Mouse (Mus musculus) right cerebral cortex, postnatal 14 days (tissue): Measurements from ENCODE around the gene Slc30a3.
"Not testable (repeated sequence)": the region's sequence is repeated elsewhere in the genome, so short reads cannot be mapped to it uniquely, and the experiment has no call there.

Experiments used
- DNase-seq: peaks from one replicate; pipeline ENCODE4 v3.0.0; 2022

Slc30a3 gene

GRCm38 (mm10) chr5:31093151-31094041 lies 14.6 kb downstream of the Slc30a3 start:
- DNase-seq = peak; percentile 55

DNA sequence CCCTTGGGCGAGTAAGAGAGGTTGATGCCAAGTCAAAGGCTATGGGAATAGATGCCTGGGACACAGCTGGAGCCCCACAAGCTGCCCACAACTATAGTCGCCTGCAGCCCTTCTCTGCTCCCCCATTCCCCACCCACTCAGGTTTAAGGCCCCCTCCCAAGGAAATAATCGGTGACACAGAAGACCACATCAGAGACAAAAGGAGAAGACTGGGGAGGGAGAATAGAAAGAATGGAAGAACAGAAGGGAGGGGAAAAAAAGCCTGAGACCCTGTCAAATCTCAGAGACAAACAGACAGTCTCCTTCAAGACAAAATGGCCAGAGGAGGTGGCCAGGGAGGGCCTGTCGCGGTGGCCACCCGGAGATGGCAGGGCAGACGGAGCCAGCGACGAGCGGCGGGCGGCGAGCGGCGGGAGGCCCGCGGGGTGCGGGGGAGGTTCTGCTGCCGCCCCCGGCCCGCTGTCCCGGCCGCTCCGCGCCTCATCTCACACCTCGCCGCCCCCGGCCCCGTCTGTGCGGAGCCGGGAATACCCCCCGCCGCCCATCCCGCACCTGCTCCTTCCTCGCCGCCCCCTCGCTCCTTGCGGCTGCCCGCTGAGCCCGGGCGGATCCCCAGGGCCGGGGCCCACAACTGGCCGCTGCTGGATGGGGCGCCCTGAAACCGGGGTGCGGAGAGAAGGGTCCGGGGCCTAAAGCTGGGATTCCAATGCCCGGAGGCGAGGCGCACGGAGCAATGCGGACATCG lies 15.6 kb downstream of the Slc30a3 start:
- peak; percentile 68 for DNase-seq

- no peak for DNase-seq
Measured at GRCm38 (mm10) chr5:31087131-31087530, 20.9 kb downstream of the Slc30a3 start.

GRCm38 (mm10) chr5:31086606-31087005 lies 21.4 kb downstream of the Slc30a3 start:
- no peak for DNase-seq

DNA sequence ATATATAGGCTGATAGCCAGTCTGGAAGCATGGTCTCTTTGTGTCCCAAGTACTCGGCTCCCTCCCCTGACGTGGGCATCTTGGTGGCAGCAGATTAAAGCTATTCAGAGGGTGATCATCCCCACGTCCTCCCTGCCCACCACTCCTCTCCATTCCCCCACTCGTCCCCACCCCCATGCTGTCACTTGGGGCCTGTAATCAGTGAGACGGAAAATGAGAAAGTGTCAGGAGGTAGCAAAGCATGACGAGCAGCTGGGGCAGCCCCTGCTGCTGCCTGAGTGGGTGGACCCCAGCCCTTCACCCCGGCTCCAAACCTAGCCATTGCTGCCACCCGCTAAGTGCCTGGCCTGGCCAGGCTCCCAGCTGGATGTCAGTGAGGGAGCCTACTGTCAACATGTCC lies 24.1 kb downstream of the Slc30a3 start:
- no peak for DNase-seq

DNA sequence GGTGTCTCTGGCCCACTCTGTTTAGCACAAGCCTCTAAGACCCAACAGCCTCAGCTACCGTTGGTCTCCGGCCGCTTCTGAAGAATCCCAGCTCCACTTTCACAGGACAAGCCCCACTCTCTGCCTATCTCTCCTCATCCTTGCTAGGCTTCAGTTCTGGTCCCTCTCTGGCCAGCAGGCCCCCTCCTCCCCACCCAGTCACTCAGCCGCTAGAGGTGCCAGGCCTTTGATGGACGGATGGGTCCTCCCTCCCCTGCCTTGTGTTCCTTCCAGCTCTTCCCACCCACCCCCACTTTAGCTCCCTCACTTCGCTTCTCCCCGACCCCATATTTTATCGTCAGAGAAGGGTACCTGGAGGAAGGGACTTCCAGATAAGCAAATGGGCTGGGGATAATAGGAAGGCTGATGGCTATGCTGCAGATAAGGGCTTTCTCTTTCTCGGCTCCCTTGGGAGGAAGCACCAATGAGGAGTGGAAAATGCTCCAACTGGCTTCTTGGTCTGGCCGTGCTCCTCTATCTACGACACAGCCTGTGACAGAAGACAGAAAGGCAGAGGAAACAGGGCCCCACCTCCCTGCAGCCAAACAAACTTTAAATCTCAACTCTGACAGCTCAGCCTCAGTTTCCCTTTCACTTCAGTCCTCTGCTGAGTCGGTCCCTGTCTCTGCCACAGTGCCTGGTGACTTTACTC lies 25.0 kb downstream of the Slc30a3 start:
- DNase-seq = no peak

DNA sequence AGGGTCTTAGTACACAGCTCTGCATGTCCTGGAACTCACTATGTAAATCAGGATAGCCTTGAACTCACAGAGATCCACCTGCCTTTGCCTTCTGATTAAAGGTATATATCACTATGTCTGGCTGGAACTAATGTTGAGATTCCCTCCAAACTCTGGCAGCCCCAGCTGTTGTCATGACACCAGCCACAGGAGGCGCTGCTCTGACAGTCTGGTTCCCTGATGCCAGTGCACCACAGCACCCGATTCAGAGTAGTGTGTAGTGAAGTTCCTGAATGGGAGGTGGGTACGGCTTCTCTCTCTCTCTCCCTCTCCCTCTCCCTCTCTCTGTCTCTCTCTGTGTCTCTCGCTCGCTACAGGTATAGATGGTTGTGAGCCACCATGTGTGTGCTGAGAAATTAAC lies 25.7 kb downstream of the Slc30a3 start:
- DNase-seq = peak; percentile 77

DNA sequence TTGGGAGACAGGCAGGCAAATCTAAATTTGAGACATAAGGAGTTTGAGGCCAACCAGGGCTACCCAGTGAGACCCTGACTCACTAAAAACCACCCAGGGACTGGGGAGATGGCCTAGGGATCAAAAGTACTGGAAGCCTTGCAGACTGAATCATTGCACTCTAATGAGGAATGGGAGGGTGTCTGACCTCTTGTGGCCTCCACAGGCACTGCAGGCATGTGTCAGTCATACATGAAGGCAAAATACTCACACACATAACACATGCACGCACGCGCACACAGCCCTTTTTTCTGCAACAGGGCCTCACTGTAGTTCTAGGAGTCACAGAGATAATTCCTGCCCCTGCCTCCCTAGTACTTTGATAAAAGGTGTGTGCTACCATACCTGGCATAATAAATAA lies 26.7 kb downstream of the Slc30a3 start:
- peak; percentile 59 for DNase-seq

DNA sequence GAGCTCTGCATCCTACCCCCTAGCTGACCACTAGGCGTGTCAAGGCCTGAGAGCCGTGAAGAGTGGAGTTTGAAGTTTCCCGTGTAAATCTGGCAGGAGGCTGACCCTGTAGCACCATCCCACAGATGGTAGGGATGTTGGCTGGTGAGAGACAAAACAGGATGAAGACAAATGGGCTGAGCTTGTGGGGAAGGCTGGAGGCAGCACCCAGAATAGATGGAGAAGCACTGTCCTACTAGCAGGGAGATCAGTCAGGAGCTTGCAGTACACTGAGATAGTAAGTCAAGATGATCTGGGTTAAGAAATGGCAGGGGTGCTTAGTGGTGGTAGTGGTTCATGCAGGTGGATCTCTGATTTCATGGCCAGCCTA lies 27.3 kb downstream of the Slc30a3 start:
- no peak for DNase-seq

DNA sequence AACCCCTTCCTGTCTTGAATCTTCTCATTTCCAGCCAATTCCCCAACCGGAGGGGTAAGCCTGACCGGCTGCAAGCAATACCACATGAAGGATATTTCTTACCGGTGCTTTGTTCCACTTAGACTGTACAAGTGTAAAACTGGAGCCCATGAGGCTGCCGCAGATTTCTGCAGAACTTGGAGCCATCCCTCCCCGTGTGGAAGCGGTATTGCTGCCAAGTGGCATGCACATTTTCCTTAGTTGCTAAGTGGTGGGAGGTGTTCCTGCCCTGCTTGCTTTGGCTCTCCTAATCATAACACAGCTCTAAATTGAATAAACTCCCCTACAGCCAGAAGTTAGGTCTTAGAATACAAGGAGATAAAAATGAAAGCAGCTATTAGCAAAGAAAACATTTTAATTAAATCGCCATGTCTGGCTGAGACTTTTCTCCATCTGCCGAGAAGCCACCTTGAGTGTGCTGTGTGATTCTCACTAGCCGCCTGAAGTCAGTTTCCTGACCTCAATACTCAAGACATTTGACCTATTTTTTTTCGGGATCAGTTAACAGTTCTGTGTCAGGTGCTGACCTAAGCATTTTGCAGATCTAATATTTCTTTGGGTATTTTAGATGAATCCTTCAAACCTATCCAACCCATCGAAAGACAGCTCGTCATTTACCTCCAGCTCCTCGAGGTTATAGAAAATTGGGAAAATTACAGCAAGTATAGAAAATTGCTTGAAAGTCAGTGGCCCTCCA lies 27.8 kb downstream of the Slc30a3 start:
- DNase-seq = no peak

GRCm38 (mm10) chr5:31076346-31076745 lies 31.7 kb downstream of the Slc30a3 start:
- no peak for DNase-seq

GRCm38 (mm10) chr5:31073176-31073575 lies 34.9 kb downstream of the Slc30a3 start:
- no peak for DNase-seq

- no peak for DNase-seq
Measured at GRCm38 (mm10) chr5:31071821-31072220, 36.2 kb downstream of the Slc30a3 start.

GRCm38 (mm10) chr5:31071059-31071458 lies 37.0 kb downstream of the Slc30a3 start:
- no peak for DNase-seq

GRCm38 (mm10) chr5:31069810-31070209 lies 38.2 kb downstream of the Slc30a3 start:
- DNase-seq = no peak

DNA sequence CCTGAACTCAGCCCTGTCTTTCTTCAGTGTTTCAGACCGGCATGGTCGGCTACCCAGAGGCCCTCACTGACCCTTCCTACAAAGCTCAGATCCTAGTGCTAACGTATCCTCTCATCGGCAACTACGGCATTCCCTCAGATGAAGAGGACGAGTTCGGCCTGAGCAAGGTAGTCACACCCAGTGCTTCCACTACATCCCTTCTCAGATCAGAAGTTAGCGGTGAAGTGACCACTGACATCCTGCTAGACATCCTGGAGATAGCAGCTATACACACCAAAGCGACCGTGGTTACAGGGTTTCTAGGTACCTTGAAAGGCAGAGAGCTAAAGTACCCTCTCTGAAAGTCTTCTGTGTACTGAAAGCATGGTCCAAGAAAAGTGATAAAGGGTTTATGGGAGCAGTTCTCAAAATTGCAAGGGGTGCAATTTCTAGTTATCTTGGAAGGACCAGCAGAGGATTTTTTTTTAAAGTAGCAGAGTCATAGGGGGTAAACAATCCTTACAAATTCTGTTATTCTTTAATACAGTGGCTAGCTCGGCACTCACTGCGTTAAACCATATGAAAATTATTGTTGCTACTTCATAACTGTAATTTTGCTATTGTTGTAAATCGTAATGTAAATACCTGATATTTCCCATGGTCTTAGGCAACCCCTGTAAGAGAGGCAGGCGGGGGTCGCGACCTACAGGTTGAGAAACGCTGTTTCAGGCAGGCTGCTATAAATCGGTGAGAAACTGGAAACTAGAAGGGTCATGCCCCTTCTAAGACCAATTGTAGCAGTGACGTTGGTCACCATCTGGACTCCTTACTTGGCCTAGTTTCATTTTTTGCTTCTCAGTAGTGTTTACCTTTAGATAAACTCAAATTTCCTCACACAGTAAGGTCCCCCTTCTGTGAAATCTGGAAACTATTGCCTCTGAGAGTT lies 52.6 kb downstream of the Slc30a3 start:
- no peak for DNase-seq

GRCm38 (mm10) chr5:31054261-31055215 lies 53.5 kb downstream of the Slc30a3 start, which contains the start of gene Cad:
Gene Cad (plus strand): TSS chr5:31054780.
- DNase-seq = peak; percentile 94

DNA sequence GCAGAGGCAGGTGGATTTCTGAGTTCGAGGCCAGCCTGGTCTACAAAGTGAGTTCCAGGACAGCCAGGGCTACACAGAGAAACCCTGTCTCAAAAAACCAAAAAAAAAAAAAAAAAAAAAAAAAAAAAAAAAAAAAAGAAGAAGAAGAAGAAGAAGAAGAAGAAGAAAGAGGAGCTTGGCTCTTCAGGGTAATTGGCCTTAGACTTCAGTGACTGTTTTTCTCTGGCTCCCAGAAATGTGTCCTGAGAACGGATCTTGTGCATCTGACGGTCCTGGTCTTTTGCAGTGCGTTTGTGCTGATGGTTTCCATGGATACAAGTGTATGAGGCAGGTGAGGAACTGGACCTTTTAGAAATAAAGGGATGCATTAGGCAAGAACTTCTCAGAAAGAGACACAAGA lies 54.3 kb downstream of the Slc30a3 start:
- DNase-seq = not testable (repeated sequence)

- DNase-seq = no peak
Measured at GRCm38 (mm10) chr5:31050427-31050826, 57.6 kb downstream of the Slc30a3 start.
